Mouse (Mus musculus) liver, postnatal 0 days (tissue): ENCODE results near the gene Patl2.

Experiments used
- CTCF ChIP-seq: sonication (generic); IDR thresholded peaks from 2 replicates; pipeline ENCODE4 v1.5.1; 2016; ENCODE audit warnings: antibody characterized with exemption, low read depth
- EP300 ChIP-seq: IDR thresholded peaks from 2 replicates; pipeline ENCODE4 v1.6.1; 2016; ENCODE audit warnings: antibody characterized with exemption, low read depth, mild to moderate bottlenecking

DNA sequence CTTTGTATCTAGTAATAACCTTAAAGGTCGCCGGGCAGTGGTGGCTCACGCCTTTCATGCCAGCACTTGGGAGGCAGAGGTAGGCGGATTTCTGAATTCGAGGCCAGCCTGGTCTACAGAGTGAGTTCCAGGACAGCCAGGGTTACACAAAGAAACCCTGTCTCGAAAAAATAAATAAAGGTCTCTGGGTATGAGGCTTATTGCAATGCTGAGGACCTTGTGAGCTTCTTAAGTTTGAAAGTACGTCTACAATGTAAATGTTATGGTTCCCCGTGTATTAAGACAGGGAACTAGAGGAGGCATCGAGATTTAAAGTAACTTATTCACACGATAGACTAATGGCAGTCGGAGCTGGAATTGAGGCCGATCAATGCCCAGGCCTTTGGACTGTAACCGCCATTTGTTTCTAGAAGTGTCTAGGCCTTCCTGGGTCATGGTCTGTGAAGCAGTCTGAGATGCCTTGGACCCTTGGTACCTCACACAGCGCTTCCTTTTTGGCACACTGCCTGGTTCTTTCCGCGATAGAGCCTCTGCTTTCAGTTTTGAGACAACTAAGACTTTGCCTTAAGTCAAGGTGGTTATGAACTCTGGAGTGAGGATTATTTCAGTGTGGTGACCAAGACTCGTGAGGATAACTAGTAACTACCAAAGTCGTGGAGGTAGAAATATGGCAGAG is 37.6 kb downstream of the Patl2 start:
- TF ChIP-seq CTCF (no peak), EP300 (no peak)
